Mouse (Mus musculus): ENCODE measurements around the gene Sbno2.

Sbno2 gene

DNA sequence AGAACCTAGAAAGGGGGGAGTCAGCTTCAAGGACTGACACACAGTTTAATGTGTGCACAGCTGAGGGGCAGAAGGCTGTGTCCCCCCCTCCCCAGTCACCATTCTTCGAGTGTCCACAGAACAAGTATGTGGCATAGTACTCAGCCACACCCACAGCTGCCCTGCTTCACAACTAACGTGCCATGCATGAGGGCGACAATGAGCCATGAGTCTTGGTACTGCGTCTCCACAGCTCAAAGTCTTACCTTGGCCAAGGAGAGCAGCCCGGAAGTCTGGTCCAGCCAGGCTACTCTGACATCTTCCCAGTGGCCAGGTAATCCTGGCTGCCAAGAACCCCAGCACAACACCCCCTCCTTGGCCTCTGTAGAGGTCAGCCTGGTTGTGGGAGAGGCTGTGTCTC is 12.7 kb downstream of the Sbno2 start:
- no peak for DNase-seq (ENCODE audit: low spot score)

DNA sequence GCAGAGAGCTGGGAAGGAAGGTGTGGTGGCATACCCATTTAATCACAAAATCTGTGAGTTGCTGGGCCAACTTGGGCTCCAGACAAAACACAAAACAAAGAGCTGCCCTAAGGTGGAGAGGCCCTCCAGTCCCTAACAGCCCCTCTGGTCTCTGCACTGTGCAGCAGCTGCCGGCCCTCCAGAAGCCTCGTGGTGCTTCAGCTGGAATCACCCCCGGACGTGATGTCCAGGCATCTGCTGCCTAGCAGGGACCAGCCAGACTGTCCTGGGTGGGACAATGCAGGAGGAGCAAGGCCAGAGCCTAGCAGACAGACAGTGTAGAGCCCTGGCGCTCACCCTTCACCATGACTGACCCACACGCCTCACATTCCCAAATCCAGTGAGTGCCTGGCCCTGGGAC is 13.8 kb downstream of the Sbno2 start:
- no peak for DNase-seq (ENCODE audit: low spot score)

DNA sequence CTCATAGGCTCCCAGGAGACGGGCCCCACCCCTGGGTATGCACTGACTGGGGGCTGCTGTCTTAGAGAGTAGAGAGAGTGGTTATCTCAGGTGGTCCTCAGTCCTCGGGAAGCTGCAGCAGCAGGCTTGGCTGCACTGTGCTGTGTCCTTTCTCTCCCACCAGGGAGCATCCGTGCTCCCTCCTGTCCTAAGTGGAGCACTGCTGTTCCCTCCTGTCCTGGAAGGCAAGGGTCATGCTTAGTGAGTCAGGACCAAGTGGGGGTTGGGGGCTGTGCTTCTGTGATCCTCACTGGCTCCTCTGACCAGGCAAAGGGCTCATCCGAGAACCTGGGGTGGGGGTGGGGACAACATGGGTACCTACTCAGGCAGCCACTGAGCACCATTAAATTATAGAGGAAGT is 16.2 kb downstream of the Sbno2 start:
- DNase-seq (ENCODE audit: low spot score) = no peak

DNA sequence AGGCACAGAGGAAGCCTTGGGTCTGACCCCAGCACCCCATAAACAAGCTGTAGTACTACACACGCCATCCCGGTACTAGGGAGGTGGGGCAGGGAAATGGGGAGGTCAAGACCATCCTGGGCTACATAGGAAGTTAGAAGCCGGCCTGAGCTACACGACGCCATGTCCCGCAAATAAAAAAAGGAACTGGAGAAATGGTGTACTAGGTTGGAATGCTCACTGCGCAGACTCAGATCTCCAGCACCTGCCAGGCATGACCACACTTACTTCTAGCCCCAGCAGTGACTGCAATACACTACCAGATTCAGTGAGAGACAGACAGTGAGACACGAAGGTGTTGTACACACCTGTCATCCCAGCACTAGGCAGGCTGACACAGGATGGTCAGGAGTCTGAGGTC is 17.9 kb downstream of the Sbno2 start:
- DNase-seq (ENCODE audit: low spot score) = no peak

DNA sequence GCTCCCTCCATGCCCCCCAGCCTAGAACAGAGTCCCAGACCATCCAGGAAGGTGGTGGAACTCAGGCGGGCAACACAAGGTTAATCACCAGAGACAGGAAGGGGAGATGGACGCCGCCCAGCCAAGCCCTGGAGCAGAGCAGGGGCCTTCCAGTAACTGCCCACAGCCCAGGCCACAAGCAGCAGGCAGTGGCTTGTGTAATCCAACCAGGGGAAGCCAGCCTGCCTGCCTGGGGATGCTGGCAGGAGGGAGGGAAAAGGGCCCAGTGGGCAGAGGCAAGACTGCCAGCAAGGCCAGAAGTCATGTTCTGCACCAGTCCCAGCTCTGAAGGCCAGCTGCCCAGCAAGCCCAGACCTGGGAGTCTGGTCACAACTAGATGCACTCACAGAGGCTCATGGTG is 18.5 kb downstream of the Sbno2 start:
- DNase-seq (ENCODE audit: low spot score) = peak; percentile 90

DNA sequence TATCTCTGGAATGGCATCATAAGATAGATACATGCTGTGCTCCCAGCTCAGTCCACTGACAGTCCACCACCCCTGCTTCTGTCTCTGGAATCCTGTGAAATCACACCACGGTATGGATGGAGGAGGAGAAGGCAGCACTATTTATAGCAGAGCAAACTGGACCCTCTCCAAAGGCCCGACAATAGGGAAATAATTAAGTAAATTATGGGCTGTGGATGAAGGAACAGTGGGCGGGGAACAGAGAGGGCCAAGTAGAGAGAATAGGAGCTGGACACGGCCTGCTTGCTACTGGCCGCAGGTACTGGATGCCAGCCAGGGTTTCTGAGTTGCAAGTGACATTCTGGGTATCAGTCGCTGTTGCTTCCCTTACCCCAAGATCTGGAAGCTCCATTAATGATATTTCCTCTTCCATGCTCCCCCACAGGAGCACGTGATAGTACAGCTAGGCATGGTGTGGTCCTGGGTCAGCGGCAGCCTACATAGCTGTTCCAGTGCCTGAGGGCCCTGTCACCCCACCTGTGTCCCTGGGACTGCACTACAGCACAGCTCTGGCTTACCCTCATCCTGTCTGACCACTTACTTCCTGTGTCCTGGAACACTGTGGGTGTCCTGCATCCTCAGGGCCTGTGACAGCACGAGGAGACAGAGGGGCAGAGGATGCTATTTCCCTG is 20.4 kb downstream of the Sbno2 start:
- peak; percentile 94 for DNase-seq (ENCODE audit: low spot score)

DNA sequence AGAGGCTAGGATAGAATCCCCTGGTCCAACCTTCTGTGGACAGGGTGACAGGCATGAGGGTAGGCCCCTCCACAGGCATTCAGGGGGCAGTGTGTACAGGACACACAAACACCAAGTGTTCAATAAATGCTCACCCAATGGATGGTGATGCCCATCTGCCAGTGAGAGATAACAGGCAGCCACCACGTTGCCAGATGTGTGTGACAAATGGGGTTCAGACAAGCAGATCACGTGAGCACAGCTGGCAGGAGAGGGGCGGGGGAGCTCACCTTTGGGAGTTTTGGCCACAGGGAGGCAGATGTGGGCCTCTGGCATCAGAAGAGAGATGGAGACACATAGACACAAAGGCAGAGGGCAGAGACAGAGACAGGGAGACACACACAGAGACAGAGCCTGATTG is 24.3 kb downstream of the Sbno2 start:
- no peak for DNase-seq (ENCODE audit: low spot score)

DNA sequence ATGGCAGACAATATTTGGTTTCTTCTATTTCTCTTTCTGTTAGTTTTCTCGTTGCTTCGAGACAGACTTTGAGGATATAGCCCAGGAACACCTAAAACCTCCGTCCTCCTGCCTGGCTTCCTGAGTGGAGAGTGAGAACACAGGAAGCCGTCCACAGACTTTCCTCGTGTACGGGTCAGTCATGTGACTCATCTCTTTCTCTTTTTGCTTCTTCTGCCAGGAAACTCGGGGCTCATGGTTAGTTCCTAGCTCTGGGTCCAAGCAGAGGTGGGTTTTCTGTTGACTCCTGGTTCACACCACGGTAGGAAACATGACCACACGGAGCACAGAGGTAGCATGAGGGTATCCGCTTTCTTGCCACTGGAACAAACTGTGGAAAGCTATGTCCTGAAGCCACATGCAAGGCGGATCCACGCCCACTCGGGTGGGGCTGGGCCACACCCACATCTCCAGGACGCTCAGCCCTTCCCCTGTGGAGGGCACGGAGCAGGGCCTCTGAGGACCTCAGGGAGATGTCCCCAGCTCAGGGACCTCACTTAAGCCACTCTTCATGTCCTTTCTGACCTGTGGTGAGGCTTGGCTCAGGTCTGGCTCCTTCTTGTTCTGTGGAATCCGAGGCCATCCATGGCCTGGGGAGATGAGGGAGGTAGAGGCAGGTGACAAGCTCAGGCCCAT is 24.8 kb downstream of the Sbno2 start:
- no peak for DNase-seq (ENCODE audit: low spot score)

DNA sequence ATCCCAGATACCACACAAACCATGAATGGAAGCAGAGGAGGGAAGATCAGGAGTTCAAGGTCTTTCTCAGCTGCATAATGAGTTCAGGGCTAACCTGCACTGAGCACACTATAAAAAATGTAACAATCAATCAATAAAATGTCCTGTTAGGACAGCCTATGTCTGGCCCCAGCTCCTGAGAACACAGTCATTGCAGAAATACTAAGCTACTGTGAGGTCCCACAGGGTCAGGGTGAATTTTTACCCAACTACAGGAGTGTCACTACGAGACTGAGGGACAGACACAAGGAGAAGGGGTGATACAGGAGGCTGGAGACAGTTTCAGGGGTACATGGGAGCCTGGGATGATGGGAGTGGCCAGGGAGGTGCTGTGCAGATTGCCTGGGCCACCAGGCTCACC is 27.0 kb downstream of the Sbno2 start:
- DNase-seq (ENCODE audit: low spot score) = no peak

DNA sequence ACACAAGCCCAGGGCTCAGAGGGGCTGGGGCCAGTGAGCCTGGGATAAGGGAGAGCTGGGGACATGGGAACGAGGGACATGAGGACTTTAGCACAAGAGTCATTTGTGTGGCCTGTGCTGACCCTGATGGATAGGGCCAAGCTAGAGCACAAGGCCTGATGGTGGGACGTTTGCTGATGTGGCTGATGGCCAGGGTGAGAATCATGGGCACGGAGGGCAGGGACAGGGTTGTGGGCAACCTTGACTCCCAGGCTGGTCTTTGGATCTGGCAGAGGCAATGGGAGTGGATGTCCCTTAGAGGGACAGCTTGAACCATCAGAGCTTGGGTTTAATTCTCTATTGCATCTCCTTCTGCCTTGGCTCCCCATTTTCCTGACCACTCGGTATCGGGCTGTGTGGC is 28.1 kb downstream of the Sbno2 start:
- DNase-seq (ENCODE audit: low spot score) = no peak

DNA sequence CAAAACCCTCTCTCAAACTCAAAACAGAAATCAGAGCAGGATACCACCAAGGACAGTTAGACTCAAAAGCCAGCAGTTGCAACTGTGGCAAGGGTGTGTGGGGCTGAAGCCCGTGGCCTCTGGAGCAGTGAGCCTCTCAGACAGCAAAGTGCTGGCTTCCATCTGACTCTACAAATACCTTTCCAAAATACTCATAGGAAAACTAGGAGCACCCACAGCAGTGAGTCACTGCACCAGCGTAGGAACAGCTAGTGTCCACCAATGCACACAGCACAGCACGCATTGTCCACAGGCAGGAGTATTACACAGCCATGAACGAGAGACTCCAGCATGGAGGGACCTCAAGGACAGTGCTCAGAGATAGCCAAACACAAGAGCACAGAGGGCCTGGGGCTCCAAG is 29.0 kb downstream of the Sbno2 start:
- DNase-seq (ENCODE audit: low spot score) = no peak

DNA sequence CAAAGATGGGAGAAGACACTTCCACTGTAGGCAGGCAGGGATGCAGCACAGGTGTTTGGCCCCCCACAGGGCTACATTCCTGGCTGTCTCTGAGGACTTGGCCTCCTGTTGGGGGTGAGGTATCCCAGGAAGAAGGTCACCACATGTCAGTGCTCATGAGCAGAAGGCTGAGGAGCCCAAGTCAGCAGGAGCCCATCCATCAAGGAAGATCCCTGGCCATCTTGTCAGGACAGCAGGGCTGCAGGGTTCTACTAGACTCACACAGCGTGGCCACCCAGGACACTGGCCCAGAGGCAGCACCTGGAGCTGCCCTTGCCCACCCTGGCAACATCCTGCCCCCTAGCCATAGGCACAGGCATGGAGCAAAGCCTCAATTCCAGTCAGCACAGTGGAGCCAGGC is 29.4 kb downstream of the Sbno2 start:
- DNase-seq (ENCODE audit: low spot score) = no peak

DNA sequence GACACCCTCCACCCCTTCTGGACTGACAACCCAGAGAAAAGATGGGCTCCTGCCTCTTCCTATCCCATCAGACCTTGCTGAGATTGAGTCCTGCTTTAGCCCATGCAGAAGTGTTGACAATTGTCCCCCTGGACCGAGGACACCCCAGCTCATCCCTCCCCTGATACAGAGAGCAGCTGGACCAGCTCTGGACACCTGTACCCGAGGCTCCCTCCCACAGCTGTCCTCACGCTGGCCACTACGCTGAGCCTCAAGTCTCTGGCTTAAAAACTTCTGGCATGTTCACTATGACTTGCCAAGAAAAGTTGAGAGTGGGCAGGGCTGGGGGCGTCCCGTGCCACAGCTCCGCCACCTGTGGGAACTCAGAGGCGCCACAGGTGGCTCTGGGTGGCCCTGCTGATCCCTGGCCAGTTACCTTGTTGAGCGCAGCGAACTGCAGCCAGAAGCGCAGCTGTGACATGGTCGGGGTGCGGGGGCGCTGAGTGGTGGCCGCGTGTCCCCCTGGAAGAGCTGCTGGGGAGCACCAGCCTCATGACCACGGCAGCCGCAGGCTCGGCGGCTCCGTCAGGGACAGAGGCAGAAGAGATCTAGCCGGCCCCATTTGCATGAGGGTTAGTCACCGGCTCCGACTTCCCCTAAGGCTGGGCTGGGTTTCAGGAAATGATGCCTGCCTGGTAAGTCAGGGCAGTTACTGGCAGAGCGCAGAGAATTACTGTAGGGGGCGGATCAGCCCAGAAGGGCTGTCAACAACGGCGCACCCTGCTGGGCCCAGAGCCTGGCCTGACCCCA is 30.4 kb downstream of the Sbno2 start:
- peak; percentile 90 for DNase-seq (ENCODE audit: low spot score)

DNA sequence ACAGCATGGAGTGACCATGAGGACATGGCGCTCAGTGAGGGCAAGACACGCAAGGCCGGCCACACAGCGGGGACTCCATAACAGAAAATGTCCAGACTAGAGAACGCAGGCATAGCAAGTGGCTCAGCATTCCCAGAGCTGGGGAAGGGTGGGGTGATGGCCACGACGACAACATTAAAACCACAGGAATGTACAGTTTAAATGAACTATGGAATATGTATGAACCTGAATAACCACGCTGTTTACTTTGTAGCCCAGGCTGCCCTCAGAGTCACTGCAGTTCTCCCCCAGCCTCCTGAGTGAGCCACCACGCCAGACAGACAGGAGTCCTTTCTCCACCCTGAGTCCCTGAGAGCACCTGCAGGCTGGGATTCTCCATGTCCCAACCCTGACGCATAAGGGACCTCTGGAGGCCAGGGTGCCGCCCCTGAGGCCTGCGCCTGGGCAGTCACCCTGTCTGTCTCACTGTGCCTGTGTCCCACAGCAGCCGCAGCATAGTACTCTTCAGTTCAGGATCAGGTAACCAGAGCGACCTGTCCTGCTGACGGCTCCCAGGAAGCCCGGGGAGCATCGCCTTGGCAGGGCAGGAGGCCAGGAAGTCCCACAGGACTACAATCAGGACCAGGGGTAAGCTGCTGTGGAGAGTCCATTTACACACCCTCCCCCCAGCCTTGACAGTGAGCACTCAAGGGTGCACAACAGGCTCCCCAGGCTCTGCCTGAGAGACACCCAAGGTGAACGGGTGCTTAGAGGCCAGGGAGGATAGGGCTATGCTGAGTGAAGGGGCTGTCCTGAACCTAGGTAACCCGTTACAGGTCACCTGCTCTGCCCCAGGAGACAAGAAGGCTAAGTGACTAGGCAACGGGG is 32.5 kb downstream of the Sbno2 start:
- DNase-seq (ENCODE audit: low spot score) = peak; percentile 55

DNA sequence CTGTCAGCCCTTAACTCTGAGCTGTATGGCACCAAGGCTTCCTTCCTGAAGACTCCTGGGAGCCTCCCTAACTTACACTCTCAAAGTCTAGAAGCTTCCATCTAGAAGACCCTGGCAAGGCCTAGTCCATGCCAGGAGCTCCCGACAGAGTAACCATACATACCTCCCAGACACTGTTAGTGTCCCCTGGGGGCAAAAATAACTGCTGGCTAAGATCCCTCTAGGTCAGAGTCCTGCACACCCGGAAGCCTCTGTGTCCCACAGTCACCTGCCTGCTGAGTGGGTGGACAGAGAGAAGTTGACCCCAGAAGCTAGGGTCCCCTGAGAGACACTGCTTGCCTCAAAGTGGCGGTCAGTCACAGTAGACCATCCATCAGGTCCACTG is 33.9 kb downstream of the Sbno2 start:
- no peak for DNase-seq (ENCODE audit: low spot score)

DNA sequence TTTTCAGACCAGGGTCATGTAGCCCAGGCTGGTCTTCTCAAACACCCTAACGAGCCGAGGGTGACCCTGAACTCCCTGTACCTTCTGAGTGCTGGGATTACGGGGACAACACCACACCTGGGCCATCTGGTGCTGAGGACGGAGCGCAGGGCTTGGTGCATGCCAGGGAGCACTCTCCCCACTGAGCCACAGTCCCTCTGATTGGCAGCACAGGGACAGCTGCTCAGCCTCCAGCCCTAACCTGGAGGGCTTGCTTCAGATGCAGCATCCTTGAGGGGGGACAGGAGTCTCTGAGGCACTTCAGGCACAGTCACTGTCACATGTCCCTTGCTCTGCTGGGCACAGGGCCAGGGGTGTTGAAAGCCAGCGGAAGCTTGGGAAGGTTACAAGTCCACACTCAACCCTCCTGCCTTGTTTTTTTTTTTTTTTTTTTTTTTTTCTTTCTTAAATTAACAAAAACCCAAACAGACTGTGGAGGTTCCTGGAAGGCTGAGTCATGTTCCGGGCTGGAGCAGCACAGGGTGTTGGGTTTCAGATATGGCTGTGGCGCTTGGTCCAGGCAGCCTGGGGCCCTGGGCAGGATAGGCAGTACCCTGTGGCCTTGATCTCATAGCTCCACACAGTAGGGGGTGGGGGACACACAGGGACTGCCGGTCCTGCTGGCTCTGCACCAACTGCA is 34.4 kb downstream of the Sbno2 start:
- DNase-seq (ENCODE audit: low spot score) = peak; percentile 90

DNA sequence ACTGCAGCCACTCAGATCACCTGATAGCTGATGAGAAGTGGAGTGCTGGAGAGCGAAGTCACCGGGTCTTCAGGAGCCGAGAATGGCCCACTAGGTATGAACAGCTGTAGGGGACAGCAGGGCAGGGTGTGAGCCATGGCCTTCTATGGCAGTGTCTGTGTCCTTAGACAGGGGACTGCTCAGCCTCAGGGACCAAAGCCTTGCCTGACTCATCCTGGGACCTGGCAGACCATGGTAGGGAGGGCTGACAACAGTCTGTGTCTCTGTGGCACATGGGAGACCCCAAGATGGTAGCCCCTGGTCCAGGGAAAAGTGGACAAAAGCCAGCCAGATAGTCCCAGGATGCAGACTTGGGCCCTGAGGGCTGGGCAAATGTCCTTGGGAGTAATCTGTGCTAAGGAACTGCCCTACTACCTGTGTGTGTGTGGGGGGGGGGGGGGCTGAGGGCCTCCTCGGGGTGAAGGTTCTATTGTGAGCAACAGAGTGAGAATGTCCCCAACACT is 35.4 kb downstream of the Sbno2 start:
- DNase-seq (ENCODE audit: low spot score) = no peak

DNA sequence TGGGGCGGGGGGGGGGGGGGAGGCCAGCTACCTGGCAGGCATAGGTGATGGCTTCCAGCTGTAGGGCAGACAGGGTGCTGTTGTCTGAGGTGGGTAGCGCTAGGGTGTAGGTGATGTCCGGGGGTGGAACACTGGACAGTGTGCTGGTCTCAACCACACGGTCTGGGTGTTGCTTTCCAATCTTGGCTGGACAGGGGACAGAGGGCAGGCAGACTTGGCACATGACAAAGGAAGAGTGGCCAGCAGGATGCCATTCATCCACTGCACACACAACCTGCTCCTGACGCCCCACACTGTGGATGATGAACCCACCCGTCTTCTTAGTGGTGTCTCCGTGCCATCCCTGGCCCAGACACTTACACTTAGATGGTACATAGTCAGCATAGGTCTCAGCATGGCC is 36.1 kb downstream of the Sbno2 start:
- DNase-seq (ENCODE audit: low spot score) = no peak

DNA sequence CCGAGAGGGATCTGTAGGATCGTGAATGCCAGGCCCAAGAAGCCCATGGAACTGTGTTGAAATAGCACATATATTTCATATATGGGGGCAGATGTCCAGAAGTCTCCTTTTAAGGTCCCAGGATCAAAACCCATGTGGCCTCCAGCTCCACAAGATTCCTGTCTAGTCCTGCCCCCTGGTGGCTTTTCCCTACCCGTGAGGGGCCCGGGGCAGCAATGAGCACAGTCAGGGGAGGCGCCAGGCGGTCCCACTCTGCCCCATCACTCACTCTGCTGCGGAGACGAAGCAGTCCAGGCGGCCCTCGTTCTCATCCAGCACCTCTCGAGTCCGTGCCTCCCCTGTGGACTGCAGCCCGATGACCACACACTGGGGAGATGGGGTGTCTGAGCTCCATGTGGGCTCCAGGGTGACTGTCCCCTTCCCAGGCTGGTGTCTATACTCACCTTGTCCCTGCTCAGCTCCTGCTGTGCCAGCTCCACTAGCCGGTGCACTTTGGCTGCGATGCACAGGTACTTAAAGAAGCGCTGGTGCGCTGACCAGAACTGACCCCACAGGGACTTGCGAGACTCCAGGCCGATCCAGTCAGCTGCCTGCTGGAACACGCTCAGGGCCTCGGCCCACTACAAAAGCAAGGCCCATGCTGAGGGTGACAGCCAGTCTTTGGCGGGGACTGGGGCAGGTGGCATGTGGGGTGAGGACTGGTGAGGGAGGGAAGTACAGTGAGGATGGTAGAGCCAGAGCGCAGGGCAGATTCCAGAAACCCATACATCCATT is 41.3 kb downstream of the Sbno2 start:
- DNase-seq (ENCODE audit: low spot score) = no peak

DNA sequence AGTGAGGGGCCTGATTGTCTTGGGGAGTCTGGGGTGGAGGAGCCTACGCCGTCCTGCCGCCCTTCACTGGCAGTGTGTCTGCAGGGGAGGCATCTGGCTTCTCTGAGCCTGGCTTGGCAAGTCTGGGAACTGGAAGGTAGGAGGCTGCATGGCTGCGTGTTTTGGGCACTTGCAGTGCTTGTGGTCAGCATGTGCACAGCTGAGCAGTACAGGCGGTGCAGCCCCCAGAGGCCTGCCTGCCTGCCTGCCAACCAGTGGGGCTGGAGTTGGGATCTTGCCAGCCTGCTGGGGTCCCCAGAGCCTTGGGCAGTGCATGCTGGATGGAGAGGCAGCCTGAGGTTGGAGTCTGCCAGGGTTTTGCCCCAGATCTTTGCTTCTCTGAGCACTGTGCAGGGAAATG is 42.3 kb downstream of the Sbno2 start:
- DNase-seq (ENCODE audit: low spot score) = peak; percentile 95

All from MN1 (cell line).